Mouse (Mus musculus): ENCODE results near the gene Fam71e1.

GRCm38 (mm10) chr7:44468644-44469285, 27.6 kb upstream of the Fam71e1 start:
- no peak for TF ChIP-seq CTCF (IDR thresholded peaks at IDR 0.05; ENCODE audit: low read depth)
- no peak for TF ChIP-seq EP300 (IDR thresholded peaks at IDR 0.05; ENCODE audit: low read depth)
